Mouse (Mus musculus) ES-E14 (cell line): ENCODE measurements around the gene Ormdl2.

Experiments used
- CHD2 ChIP-seq: IDR thresholded peaks from 2 replicates; pipeline ENCODE4 v1.6.1; 2014; ENCODE audit warnings: mild to moderate bottlenecking, low read depth, low read length, inconsistent platforms
- HCFC1 ChIP-seq: IDR thresholded peaks from 2 replicates; pipeline ENCODE4 v1.6.1; 2012; ENCODE audit warnings: low read length, inconsistent platforms, borderline replicate concordance; ENCODE audit not compliant: insufficient read depth
- MAFK ChIP-seq: IDR thresholded peaks from 2 replicates; pipeline ENCODE4 v1.6.1; 2014; ENCODE audit warnings: mild to moderate bottlenecking, low read depth, low read length, inconsistent platforms; ENCODE audit not compliant: insufficient read depth
- ZC3H11A ChIP-seq: IDR thresholded peaks from 2 replicates; pipeline ENCODE4 v1.6.1; 2012; ENCODE audit warnings: low read depth, mild to moderate bottlenecking, inconsistent platforms, low read length, borderline replicate concordance
- ZNF384 ChIP-seq: IDR thresholded peaks from 2 replicates; pipeline ENCODE4 v1.6.1; 2012; ENCODE audit warnings: low read depth, low read length, inconsistent platforms

GRCm38 (mm10) chr10:128801981-128802495 lies 19.4 kb downstream of the Ormdl2 start:
- TF ChIP-seq MAFK (no peak), HCFC1 (no peak), ZNF384 (no peak), ZC3H11A (no peak), CHD2 (no peak)
